8 mouse cellular contexts compared by ENCODE assay signal in genomic region chr5:36835933-36836332, GRCm38 (mm10). TPM values are rescaled to one million over a fixed set of nuclear protein-coding genes. Genes with fewer than 3 reads are reported as not detected.
DNase-seq lines count a peak whose midpoint lies in the region; ATAC-seq and TF ChIP-seq lines count a peak whose summit lies in the region.

No protein-coding gene starts in this region.

- H3K27ac ChIP-seq in intestine, embryonic 14.5 days (ENCODE audit: low read depth): no peak overlapping the region
- H3K27ac ChIP-seq in intestine, embryonic 15.5 days: no peak overlapping the region
- no peak overlapping the region for H3K27ac ChIP-seq in hindbrain, postnatal 0 days
- H3K27ac ChIP-seq in limb, embryonic 14.5 days (replicated peaks; ENCODE audit: low read depth, low read length): no peak overlapping the region

- under 1% methylated on average over 6 of the region's 6 CpGs for WGBS in intestine, embryonic 14.5 days
- WGBS in intestine, embryonic 15.5 days: 1% methylated on average over 6 of the region's 6 CpGs
- 3% methylated on average over 6 of the region's 6 CpGs for WGBS in hindbrain, postnatal 0 days
- 2% methylated on average over 6 of the region's 6 CpGs for WGBS in limb, embryonic 14.5 days

- 0 out of 2 replicates have a peak, but pooled peaks cover under 1% of the 10 kb centered on the region for H3K4me1 ChIP-seq in intestine, embryonic 14.5 days (replicated peaks; ENCODE audit: control insufficient read depth, insufficient read depth, low read length)
- H3K4me1 ChIP-seq in intestine, embryonic 15.5 days (replicated peaks): no peaks in the 10 kb centered on the region
- 0 out of 2 replicates have a peak, but pooled peaks cover 5% of the 10 kb centered on the region for H3K4me1 ChIP-seq in hindbrain, postnatal 0 days (ENCODE audit: insufficient read depth, low read length)
- H3K4me1 ChIP-seq in limb, embryonic 14.5 days (ENCODE audit: control insufficient read depth, insufficient read depth, low read length): peaks cover 1% of the 10 kb centered on the region; the same call in 1 of the 2 replicates

- no peaks in the 10 kb centered on the region for H3K36me3 ChIP-seq in intestine, embryonic 14.5 days (ENCODE audit: control insufficient read depth, insufficient read depth, low read length)
- no peaks in the 10 kb centered on the region for H3K36me3 ChIP-seq in intestine, embryonic 15.5 days
- H3K36me3 ChIP-seq in hindbrain, postnatal 0 days (ENCODE audit: insufficient read depth, low read length): no peaks in the 10 kb centered on the region
- no peaks in the 10 kb centered on the region for H3K36me3 ChIP-seq in limb, embryonic 14.5 days (ENCODE audit: control insufficient read depth, insufficient read depth, low read length)

- peak; percentile 92 for DNase-seq in intestine, embryonic 14.5 days (ENCODE audit: low spot score)
- peak; percentile 80 for DNase-seq in adrenal gland, postnatal 25 days
- peak; percentile 72 for DNase-seq in embryo, embryonic 9.5 days (ENCODE audit: extremely low spot score)
- peak; percentile 91 for DNase-seq in hindbrain, postnatal 0 days (ENCODE audit: low spot score)
- DNase-seq in limb, embryonic 14.5 days (ENCODE audit: low spot score): peak; percentile 66
- DNase-seq in neural tube, embryonic 10.5 days (ENCODE audit: extremely low spot score, low spot score): peak; percentile 78
- peak; percentile 71 for DNase-seq in telencephalon, adult 2 months (ENCODE audit: low read depth, low spot score)

- ATAC-seq in intestine, embryonic 14.5 days (replicated peaks; ENCODE audit: low FRiP score, low TSS enrichment, low read depth): no peak
- ATAC-seq in intestine, embryonic 15.5 days: no peak
- peak; percentile 75 for ATAC-seq in hindbrain, postnatal 0 days
- no peak for ATAC-seq in limb, embryonic 14.5 days (ENCODE audit: low FRiP score, low read depth)

- no peak overlapping the region for H3K4me2 ChIP-seq in intestine, embryonic 14.5 days (ENCODE audit: low read length)
- H3K4me2 ChIP-seq in intestine, embryonic 15.5 days (replicated peaks): no peak overlapping the region
- H3K4me2 ChIP-seq in hindbrain, postnatal 0 days (ENCODE audit: low read depth, low read length): no peak overlapping the region
- H3K4me2 ChIP-seq in limb, embryonic 14.5 days (replicated peaks; ENCODE audit: low read depth, low read length, severe bottlenecking): no peak overlapping the region

- no peaks in the 10 kb centered on the region for H3K27me3 ChIP-seq in intestine, embryonic 14.5 days (replicated peaks; ENCODE audit: control insufficient read depth, insufficient read depth, low read length)
- H3K27me3 ChIP-seq in intestine, embryonic 15.5 days (replicated peaks): 0 out of 2 replicates have a peak, but pooled peaks cover 5% of the 10 kb centered on the region
- no peaks in the 10 kb centered on the region for H3K27me3 ChIP-seq in hindbrain, postnatal 0 days (ENCODE audit: insufficient read depth, low read length)
- H3K27me3 ChIP-seq in limb, embryonic 14.5 days (ENCODE audit: control insufficient read depth, insufficient read depth, low read length): no peaks in the 10 kb centered on the region

- TF ChIP-seq CTCF in hindbrain, postnatal 0 days (IDR thresholded peaks at IDR 0.05; ENCODE audit: low read depth): peak; percentile 99

- no peaks in the 10 kb centered on the region for H3K9me3 ChIP-seq in intestine, embryonic 14.5 days (ENCODE audit: control insufficient read depth, low read length)
- H3K9me3 ChIP-seq in intestine, embryonic 15.5 days: no peaks in the 10 kb centered on the region
- H3K9me3 ChIP-seq in hindbrain, postnatal 0 days (ENCODE audit: low read length): no peaks in the 10 kb centered on the region
- H3K9me3 ChIP-seq in limb, embryonic 14.5 days (ENCODE audit: control insufficient read depth, low read length): no peaks in the 10 kb centered on the region

- H3K9ac ChIP-seq in intestine, embryonic 14.5 days (ENCODE audit: low read length): no peak overlapping the region
- no peak overlapping the region for H3K9ac ChIP-seq in intestine, embryonic 15.5 days
- H3K9ac ChIP-seq in hindbrain, postnatal 0 days (replicated peaks; ENCODE audit: low read length): no peak overlapping the region
- no peak overlapping the region for H3K9ac ChIP-seq in limb, embryonic 14.5 days (ENCODE audit: low read depth, low read length, severe bottlenecking)

- H3K4me3 ChIP-seq in intestine, embryonic 14.5 days (ENCODE audit: low read depth, low read length): no peak overlapping the region
- no peak overlapping the region for H3K4me3 ChIP-seq in intestine, embryonic 15.5 days (replicated peaks)
- no peak overlapping the region for H3K4me3 ChIP-seq in hindbrain, postnatal 0 days (ENCODE audit: low read length)
- no peak overlapping the region for H3K4me3 ChIP-seq in limb, embryonic 14.5 days (replicated peaks; ENCODE audit: low read length)

- TF ChIP-seq POLR2A in limb, embryonic 14.5 days (IDR thresholded peaks at IDR 0.05; ENCODE audit: borderline replicate concordance, extremely low read depth, insufficient read depth, insufficient read length): no peak

RNA-seq across cellular contexts. Expression of gene Man2b2, which starts 5.5 kb away (rescaled TPM):
- polyA plus RNA-seq in intestine, embryonic 14.5 days (2014; fragmentation: Nextera tagmentation; extraction: Ambion mirVana): 14.6 and 15.5 TPM in 2 replicates
- polyA plus RNA-seq in intestine, embryonic 15.5 days (2015; fragmentation: Nextera tagmentation; extraction: Ambion mirVana): 26.4 and 30.6 TPM in 2 replicates
- 60.2 and 64.4 TPM in 2 replicates for total RNA-seq in adrenal gland, postnatal 25 days (2021)
- total RNA-seq in hindbrain, postnatal 0 days (2014; rRNA removed): 30.0 and 30.2 TPM in 2 replicates
- 16.0 and 17.9 TPM in 2 replicates for polyA plus RNA-seq in hindbrain, postnatal 0 days (2015; fragmentation: Nextera tagmentation; extraction: Ambion mirVana)
- 24.2 and 32.4 TPM in 2 replicates for polyA plus RNA-seq in limb, embryonic 14.5 days (2012; rRNA removed)
- 16.5 and 17.5 TPM in 2 replicates for polyA plus RNA-seq in limb, embryonic 14.5 days (2014; fragmentation: Nextera tagmentation; extraction: Ambion mirVana)

RNA-seq across cellular contexts. Expression of gene Ppp2r2c, which starts 32.4 kb away (rescaled TPM):
- polyA plus RNA-seq in intestine, embryonic 14.5 days (2014; fragmentation: Nextera tagmentation; extraction: Ambion mirVana): 0.40 and 0.73 TPM in 2 replicates
- polyA plus RNA-seq in intestine, embryonic 15.5 days (2015; fragmentation: Nextera tagmentation; extraction: Ambion mirVana): 0.73 and 0.89 TPM in 2 replicates
- total RNA-seq in adrenal gland, postnatal 25 days (2021): 4.7 and 7.5 TPM in 2 replicates
- total RNA-seq in hindbrain, postnatal 0 days (2014; rRNA removed): 255 and 263 TPM in 2 replicates
- polyA plus RNA-seq in hindbrain, postnatal 0 days (2015; fragmentation: Nextera tagmentation; extraction: Ambion mirVana): 103 and 105 TPM in 2 replicates
- 0.54 and 0.63 TPM in 2 replicates for polyA plus RNA-seq in limb, embryonic 14.5 days (2012; rRNA removed)
- polyA plus RNA-seq in limb, embryonic 14.5 days (2014; fragmentation: Nextera tagmentation; extraction: Ambion mirVana): 0.11 and 0.26 TPM in 2 replicates

RNA-seq across cellular contexts. Expression of gene Mrfap1, which starts 39.4 kb away (rescaled TPM):
- polyA plus RNA-seq in intestine, embryonic 14.5 days (2014; fragmentation: Nextera tagmentation; extraction: Ambion mirVana): 454 and 481 TPM in 2 replicates
- 421 and 480 TPM in 2 replicates for polyA plus RNA-seq in intestine, embryonic 15.5 days (2015; fragmentation: Nextera tagmentation; extraction: Ambion mirVana)
- total RNA-seq in adrenal gland, postnatal 25 days (2021): 603 and 658 TPM in 2 replicates
- total RNA-seq in hindbrain, postnatal 0 days (2014; rRNA removed): 278 and 298 TPM in 2 replicates
- 443 and 477 TPM in 2 replicates for polyA plus RNA-seq in hindbrain, postnatal 0 days (2015; fragmentation: Nextera tagmentation; extraction: Ambion mirVana)
- polyA plus RNA-seq in limb, embryonic 14.5 days (2012; rRNA removed): 260 and 273 TPM in 2 replicates
- polyA plus RNA-seq in limb, embryonic 14.5 days (2014; fragmentation: Nextera tagmentation; extraction: Ambion mirVana): 638 and 692 TPM in 2 replicates

Comparison
In these comparisons a context has a peak if more than half of its experiments do, and no peak if none do; other contexts are left out.
1. RNA of gene Ppp2r2c, which starts 32.4 kb away (polyA plus RNA-seq): 103 to 105 TPM in hindbrain, postnatal 0 days; 0.73 to 0.89 TPM in intestine, embryonic 15.5 days, 0.40 to 0.73 TPM in intestine, embryonic 14.5 days and 0.11 to 0.63 TPM in limb, embryonic 14.5 days; every median in the first group is over 10 times any median in the second.
2. Peak in every context shown above with its lines, with median percentiles within 50 percentile points of each other: DNase-seq.